Mouse (Mus musculus): Measurements from ENCODE around the gene Mlxipl.
"Not testable (repeated sequence)": the region's sequence is repeated elsewhere in the genome, so short reads cannot be mapped to it uniquely, and the experiment has no call there.

Gene Mlxipl

GRCm38 (mm10) chr5:135089653-135090052, at the start of gene Mlxipl:
Gene Mlxipl, plus strand, starts transcription at chr5:135089890.
- DNase-seq (ENCODE audit: low spot score) = no peak

DNA sequence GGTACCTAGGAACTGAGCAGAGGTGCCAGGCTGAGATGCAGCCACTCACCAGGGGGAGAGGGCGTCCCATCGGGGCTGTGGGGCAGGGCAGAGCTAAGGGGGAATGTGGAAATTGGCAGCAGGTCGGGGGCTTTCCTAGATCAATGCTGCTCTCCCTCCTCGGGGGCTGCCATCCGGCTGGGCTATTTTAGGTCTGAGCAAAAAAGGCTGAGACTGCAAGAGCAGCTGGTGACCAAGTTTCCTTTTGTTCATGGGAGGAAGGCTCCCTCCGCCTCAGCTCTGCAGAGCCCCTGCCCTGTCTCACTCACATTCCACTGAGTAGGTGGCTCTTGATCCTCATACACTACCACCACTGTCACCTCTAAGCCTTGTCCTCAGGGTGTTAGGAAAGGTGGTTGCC, 49.6 kb upstream of the Mlxipl start:
- no peak for DNase-seq (ENCODE audit: low spot score)

DNA sequence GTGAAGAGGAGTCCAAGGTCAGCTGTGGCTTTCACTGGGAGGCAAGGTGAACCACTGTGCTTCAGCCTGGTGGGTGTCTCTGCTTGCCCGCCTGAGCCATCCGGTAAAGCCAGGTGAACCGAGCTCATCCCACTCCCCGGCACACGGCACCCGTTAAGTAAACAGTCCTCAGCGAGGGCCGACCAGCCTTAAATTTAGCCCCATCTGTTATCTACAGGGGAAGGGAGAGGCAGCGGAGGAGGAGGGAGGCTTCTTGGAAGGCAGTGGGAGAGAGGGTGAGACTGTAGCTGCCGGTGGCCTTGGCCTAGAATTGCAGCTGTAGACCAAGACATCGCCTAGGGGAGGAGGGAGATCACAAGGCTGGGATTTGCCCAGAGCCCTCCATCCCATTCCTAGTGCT, 48.9 kb upstream of the Mlxipl start:
- no peak for DNase-seq (ENCODE audit: low spot score)

GRCm38 (mm10) chr5:135042105-135042788, 47.4 kb upstream of the Mlxipl start:
- DNase-seq (ENCODE audit: low spot score) = no peak

- no peak for DNase-seq (ENCODE audit: low spot score)
These were observed 45.1 kb upstream of the Mlxipl start for GRCm38 (mm10) chr5:135044575-135044974.

DNA sequence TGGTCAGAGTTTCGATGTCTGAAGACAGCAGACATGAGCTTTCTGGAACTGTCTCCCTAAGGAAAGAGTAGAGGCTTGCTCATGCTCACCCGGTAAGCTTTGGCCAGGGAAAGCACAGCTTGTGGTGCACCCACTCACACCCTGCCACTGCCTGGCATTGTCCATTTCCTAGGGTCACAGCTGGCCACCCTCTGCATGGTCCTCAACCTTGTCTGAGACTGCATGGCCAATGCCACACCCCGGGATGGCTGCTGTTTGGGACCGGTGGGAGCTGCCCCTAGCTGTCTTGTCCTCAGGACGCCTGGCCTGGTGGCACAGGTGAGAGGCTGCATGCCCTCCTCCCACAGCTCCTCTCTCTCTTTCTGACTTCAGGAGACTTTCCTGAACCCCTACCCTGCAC, 41.2 kb upstream of the Mlxipl start:
- no peak for DNase-seq (ENCODE audit: low spot score)

DNA sequence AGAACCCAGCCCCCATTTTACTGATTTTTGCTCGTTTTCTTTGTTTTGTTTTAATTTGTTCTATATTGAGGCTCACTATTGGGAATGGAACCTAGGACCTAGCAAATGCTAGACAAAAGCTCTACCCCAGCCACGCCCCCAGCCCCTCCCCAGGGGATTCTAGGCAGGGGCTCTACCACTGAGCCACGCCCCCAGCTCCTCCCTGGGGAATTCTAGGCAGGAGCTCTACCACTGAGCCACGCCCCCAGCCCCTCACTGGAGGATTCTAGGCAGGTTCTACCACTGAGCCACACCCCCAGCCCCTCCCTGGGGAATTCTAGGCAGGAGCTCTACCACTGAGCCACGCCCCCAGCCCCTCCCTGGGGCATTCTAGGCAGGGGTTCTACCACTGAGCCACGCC, 40.4 kb upstream of the Mlxipl start:
- not testable (repeated sequence) for DNase-seq (ENCODE audit: low spot score)

- no peak for DNase-seq (ENCODE audit: low spot score)
These were observed 36.3 kb upstream of the Mlxipl start for GRCm38 (mm10) chr5:135053356-135053755.

DNA sequence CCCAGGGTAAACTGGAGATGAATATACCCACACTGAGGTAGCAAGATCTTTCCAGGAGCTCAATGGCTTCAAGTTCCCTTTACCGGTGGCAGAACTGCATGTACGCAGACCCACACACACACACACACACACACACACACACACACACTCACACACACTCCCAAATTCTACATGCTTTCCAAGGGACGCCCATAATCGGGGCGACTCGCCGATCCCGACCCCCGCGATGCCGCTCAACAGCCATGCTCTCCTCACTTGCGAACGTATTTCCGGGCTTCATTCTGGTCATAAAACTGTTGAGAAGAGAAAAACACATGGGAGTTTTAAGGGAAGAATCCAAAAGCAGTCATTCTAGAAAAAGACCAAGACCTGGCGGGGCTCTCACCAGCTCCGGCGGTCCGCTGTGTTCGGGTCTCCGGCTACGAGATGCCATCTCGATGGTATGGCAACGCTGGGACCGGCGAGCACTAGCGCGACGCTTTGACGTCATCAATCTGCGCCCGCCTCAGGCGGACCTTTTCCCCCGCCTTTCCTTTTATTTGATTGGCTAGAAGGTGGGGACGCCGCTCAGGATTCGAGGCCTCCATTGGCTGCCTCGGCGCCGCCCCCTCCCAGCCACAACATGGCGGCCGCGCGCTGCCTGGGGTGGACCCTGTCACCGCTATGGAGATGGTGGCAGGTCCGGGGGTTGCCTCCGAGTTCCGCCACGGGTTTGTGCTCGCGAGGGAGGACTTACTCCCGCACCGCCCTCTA, 25.9 kb upstream of the Mlxipl start, which contains the start of gene Dnajc30:
Gene Dnajc30, plus strand, starts transcription at position 574 of the 753 bp plus-strand sequence.
- DNase-seq (ENCODE audit: low spot score) = peak; percentile 94

DNA sequence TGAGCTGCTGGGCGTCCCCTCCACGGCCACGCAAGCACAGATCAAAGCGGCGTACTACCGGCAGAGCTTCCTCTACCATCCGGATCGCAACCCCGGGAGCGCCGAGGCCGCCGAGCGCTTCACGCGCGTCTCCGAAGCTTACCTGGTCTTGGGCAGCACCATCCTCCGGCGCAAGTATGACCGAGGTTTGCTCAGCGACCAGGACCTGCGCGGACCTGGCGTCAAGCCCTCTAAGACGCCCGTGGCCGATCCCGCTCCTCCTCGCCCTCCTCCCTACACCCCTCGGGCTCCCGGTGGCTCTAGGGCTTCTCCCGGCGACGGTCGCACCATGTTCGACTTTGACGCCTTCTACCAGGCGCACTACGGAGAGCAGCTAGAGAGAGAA, 25.3 kb upstream of the Mlxipl start:
- no peak for DNase-seq (ENCODE audit: low spot score)

DNA sequence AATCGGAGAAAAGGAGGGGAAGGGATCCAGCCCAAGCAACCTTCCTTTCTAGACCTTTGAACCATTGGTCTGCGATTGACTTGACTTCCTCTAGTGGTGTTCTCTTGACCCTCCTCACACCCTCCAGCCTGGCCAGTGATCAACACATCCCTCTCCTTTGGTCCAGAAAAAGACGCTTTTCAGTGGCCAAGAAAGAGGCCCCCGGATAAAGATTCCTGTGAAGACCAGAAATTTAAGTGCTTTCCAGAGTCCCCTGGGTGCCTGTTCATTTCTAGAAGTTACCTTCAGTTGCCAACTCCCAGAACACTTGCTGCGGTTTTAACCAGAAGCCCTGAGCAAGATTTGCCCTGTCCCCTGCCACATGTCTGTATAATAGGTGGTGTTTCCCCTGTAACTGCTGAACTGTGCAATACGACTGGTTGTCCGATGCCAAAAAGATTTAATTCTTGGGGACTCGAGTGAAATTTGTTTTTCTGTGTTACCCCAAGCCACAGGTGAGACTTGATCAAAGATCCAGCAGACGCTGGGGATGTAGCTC, 24.7 kb upstream of the Mlxipl start, which contains the start of gene Bud23:
Gene Bud23, minus strand, starts transcription at position 51 of the 538 bp plus-strand sequence.
- not testable (repeated sequence) for DNase-seq (ENCODE audit: low spot score)

- no peak for DNase-seq (ENCODE audit: low spot score)
These were observed 23.7 kb upstream of the Mlxipl start for GRCm38 (mm10) chr5:135066008-135066407.

GRCm38 (mm10) chr5:135070448-135070847, 19.2 kb upstream of the Mlxipl start:
- DNase-seq (ENCODE audit: low spot score) = no peak

GRCm38 (mm10) chr5:135072061-135072460, 17.6 kb upstream of the Mlxipl start:
- no peak for DNase-seq (ENCODE audit: low spot score)

DNA sequence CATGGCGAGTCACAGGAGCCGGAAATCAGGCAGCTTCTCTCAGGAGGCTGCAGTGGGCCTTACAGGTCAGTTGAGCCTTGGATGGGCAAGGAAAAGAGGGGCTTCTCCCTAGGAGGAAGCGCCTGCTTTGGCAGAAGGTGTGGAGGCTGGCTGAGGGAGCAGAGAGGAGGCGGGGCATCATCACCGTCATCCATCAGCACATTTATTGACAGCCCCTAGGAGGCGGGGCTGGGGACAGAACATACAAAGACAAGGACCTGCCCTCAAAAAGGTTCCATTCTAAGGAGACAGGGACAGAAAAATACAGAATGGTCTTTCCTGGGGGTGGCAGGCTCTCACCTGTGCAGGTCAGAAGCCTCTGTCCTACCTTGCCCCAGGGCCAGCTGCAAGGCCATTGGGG, 17.0 kb upstream of the Mlxipl start:
- DNase-seq (ENCODE audit: low spot score) = no peak

GRCm38 (mm10) chr5:135073349-135074150, 16.1 kb upstream of the Mlxipl start:
- DNase-seq (ENCODE audit: low spot score) = no peak

- no peak for DNase-seq (ENCODE audit: low spot score)
These were observed 14.0 kb upstream of the Mlxipl start for GRCm38 (mm10) chr5:135075655-135076054.

DNA sequence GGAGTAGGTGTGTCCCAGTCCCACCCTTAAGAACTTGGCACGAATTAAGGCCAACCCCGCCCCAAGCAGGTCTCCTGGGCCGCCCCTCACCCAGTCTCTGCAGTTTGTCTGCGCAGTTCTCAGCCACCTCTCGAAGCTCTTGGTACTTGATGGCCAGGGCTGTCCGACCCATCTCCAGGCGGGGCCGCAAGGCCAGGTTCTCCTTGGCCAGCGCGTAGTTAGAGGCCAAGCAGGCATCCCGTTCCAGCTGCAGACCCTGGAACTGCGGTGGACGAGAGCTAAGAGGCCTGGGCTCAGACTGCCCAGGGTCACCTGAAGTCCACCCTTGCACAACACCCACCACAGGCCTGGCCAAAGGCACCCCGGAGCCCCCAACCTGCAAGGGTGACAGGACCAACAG, 13.3 kb upstream of the Mlxipl start:
- DNase-seq (ENCODE audit: low spot score) = no peak

- peak; percentile 9 for DNase-seq (ENCODE audit: low spot score)
These were observed 12.7 kb upstream of the Mlxipl start for GRCm38 (mm10) chr5:135076931-135077505.

DNA sequence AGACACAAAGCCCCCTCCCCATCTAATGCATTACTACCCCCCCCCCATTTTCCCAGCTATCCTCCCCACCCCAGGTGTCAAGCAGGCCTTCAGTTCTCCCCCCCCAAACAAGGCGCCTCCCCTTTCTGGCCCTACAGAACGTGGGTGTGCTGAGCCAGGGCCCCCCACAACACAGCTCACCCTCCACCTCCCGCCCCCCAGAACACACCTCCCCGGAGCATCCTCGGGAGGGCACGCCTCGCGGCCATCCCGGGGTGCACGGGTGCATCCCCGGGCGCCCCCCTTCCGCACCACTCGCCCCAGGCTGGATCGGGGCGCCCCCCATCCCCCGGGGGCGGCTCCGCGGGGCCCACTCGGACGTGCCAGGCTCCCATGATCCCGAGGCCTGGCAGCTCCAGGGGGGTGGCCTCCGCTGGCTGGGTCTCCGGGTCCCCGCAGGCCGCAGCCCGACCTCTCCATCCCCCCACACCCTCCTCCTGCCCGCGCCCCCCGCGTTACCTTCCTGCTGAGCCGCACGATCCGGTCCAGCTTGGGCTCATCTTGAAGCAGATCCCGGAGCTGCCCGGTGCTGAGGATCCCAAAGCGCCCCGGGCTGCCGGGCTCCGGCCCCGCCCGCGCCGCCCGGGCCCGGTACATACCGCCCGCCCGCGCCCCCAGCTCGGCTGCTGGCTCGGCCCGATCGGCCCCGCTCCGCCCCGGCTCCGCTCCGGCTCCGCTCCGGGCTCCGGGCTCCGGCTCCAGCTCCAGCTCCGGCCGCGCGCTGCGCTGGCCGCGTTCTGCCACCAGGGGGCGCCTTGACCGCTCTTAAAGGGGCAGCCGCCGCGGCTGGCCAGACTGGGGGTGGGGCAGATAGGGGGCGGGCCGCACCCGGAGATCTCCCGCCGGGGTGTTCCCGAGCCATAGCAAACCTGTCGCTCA, 11.9 kb upstream of the Mlxipl start, which contains the start of gene Vps37d:
Gene Vps37d, minus strand, starts transcription at position 703 of the 918 bp plus-strand sequence.
- DNase-seq (ENCODE audit: low spot score) = peak; percentile 75

DNA sequence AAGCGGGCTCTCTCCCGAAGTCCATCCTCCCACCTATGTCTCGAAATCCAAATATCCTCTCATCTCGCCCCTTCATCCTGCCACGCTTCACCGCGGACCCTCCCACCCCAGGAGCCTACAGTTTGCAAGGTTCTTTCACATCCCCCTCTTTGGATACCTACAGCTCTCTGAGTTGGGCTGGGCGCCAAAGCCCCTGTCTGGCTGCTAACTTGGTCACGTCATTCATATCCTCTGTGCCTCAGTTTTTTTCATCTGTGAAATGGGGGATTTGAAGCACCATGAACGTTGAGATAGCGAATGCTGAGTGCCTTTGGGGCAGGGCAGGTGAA, 11.2 kb upstream of the Mlxipl start:
- DNase-seq (ENCODE audit: low spot score) = peak; percentile 4
